Mouse (Mus musculus): Measurements from ENCODE around the gene Tmbim4. TPM values are rescaled to one million over a fixed set of nuclear protein-coding genes. Genes with fewer than 3 reads are reported as not detected.

Tmbim4 gene
- polyA plus RNA-seq, 1 experiment = 264 TPM

- WGBS = 74% methylated on average over 9 of the region's 9 CpGs
- no peak for DNase-seq (ENCODE audit: low read depth, low spot score)
Measured at GRCm38 (mm10) chr10:120236855-120237254, 35.5 kb downstream of the Tmbim4 start.

GRCm38 (mm10) chr10:120238241-120238640 is 36.9 kb downstream of the Tmbim4 start:
- DNase-seq (ENCODE audit: low read depth, low spot score) = no peak
- whole genome bisulfite sequencing = 86% methylated on average over 8 of the region's 8 CpGs

- WGBS = 66% methylated on average over 6 of the region's 6 CpGs
Measured at GRCm38 (mm10) chr10:120239476-120239875, 38.1 kb downstream of the Tmbim4 start.

DNA sequence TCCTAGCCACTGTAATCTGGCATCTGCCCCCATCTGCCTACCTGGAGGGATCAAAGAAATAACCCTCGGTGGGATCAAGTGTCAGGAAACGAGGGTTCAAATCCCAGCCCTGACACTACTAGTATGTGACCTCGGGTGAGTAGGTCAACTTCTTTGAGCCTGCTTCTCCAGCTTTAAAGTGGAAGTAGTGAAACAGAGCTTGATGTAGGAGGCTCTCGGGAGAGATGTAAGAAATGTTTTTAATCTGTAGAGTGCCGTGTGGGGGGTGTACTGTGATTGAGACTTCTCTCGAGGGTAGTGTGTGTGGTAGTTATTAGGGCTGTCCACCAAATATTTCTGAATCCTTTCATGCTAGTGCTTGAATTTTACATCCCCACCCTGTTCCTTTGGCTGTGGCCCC is 41.0 kb downstream of the Tmbim4 start:
- no peak for DNase-seq (ENCODE audit: low read depth, low spot score)

More at GRCm38 (mm10) chr10:120239476-120239875, 38.1 kb downstream of the Tmbim4 start:
- no peak for DNase-seq (ENCODE audit: low read depth, low spot score)

GRCm38 (mm10) chr10:120245681-120246080 is 44.3 kb downstream of the Tmbim4 start:
- 73% methylated on average over 5 of the region's 5 CpGs for WGBS
- DNase-seq (ENCODE audit: low read depth, low spot score) = no peak

More for the DNA sequence above, 41.0 kb downstream of the Tmbim4 start:
- WGBS = 67% methylated on average over 6 of the region's 6 CpGs

GRCm38 (mm10) chr10:120246994-120247750 is 45.8 kb downstream of the Tmbim4 start:
- 37% methylated on average over 9 of the region's 9 CpGs for WGBS
- DNase-seq (ENCODE audit: low read depth, low spot score) = no peak

DNA sequence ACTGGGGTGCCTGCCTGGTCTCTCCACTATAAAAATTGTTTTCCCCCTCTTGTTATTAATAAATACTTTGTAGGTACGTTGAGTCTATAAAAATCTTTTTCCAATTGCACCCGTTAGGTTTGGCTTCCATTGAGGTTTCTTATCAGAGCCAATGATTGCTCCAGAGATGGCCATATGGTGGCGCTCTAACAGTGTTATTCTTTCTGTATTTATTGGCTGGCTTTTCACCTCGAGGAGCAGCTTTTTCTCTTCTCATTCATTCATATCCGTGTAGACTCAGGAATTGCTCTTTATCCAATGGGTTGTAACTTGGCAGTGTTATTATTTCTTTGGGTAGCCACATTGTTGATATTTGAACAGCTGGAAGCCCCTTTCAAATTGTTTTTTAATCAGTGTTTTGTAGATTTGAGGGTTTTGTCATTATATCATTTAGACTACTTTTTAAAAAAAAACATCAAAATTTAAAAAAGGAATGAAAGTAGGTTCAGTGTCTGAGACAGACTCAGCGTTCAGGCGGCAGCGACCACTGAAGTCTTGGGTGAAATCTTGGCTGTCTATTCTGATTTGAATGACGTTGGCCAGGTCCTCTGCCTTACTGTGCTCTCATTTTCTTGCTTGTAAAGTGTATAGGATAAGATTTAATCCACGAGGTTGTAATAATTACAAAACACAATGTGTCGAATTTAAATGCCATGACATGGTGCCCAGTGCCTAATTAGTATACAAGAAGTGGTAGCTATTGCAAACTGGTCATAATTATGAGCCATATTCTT is 49.7 kb downstream of the Tmbim4 start:
- 50% methylated on average over 11 of the region's 11 CpGs for WGBS
- no peak for DNase-seq (ENCODE audit: low read depth, low spot score)

DNA sequence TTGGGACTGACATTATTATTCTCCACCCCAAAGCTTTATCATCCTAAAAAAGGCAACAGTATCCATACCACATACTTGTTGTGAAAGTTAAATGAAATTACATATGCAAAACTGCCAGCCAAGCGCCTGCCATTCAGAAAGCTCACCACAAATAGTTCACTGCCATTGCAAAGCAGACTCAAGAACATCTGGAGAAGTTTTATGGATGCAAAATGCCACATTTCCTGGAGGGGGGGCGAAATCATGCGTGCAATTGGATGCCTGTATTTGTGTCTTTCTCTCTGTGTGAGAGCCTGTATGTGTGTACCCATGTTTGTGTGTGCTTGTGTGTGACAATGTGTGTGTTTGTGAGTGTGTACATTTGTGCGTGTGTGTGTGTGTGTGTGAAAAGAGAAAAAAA is 50.4 kb downstream of the Tmbim4 start:
- DNase-seq (ENCODE audit: low read depth, low spot score) = no peak
- WGBS = 76% methylated on average over 4 of the region's 4 CpGs

DNA sequence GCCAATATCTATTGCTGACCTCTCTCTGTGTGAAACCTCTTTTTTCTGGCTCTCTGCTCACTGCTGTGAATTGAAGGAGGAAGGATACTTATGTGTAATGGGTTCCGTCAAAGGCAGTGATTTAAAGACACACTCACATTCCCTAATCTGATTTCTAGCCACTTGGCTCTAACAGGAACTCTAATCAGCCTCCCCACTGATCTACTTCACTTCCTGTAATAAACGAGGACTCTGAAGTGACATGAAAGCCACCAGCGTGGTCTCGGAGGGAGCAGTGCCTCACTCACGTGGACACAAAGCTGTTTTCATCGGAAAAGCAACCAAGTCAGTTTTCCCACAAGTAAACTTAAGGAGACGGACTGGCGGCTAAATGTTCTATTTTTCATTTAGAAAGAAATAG is 51.4 kb downstream of the Tmbim4 start:
- DNase-seq (ENCODE audit: low read depth, low spot score) = no peak
- 30% methylated on average over 8 of the region's 8 CpGs for WGBS

DNA sequence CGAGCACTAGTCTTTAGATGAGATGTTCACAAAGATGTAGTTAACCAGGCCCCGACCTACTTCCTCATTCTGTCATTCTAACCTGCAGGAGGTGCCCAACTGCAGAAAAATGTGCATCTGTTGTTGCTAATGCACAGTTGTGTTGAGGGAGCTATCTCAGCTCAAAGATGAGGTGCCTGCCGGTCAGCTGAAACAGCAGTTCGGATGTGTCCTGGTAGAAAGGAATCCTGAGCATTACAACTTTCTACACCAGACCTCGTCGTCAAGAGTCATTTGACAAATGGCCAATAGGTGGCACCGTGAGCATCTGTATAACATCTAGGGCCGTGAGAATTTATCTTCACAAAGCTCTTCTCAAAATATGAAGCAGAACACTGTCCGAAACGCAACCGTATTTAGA is 55.8 kb downstream of the Tmbim4 start:
- 16% methylated on average over 11 of the region's 11 CpGs for WGBS
- DNase-seq (ENCODE audit: low read depth, low spot score) = peak; percentile 31

DNA sequence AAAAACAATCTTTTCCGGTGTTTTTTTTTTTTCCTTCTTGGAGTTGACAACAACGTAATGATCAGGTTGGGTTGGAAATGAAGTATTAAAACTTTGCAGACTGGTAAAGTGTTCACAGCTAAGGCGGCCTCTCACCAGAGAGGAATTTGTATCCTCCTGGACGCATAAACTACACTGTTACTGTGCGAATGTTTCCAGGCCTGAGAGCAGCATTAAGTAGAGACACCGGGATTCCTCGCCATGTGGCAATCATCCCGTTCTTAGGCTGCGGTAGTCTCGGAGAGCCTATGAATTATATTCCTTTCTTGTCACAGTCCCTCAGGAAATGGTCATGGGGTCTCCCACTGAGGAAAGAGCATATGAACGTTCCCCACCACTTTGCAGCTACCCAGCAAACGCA is 66.4 kb downstream of the Tmbim4 start:
- WGBS = 76% methylated on average over 12 of the region's 12 CpGs
- DNase-seq (ENCODE audit: low read depth, low spot score) = no peak

DNA sequence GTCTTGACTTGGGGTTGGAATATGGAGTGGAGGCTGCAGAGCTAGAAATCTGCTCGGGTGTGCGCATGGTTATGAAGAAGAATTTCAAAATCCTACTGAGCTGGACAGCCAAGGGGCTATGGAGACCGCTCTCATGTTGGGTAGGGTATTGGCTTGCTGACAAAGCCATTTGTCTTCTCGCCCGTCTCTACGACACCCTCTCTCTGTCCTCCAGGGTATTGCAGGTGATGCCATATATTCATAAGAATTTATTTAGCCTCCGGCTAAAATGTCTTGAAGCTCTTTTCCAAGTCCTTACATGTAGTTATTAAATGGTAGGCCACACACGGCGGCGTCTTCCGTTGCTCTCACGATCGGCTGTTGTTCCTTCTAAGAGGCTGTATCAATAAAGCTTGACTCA is 68.6 kb downstream of the Tmbim4 start:
- DNase-seq (ENCODE audit: low read depth, low spot score) = no peak
- WGBS = 95% methylated on average over 13 of the region's 13 CpGs

DNA sequence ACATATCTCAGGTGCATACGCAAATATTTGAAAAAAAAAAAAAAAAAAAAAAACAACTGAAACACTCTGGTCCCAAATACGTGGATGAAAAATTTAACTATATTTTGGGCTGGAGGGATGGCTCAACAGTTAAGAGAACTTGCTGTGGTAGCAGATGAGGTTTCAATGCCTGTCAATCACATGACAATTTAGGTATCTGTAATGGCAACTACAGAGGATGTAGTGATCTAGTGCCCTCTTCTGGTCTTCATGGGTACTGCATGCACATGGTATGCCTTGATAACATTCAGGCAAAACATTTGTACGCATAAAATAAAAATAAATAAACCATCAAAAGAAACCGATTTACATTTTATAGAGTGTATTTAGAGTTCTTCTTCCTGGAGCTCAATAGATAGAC is 69.4 kb downstream of the Tmbim4 start:
- DNase-seq (ENCODE audit: low read depth, low spot score) = peak; percentile 14
- 65% methylated on average over 4 of the region's 4 CpGs for WGBS

GRCm38 (mm10) chr10:120271318-120271717 is 69.9 kb downstream of the Tmbim4 start:
- WGBS = 79% methylated on average over 6 of the region's 6 CpGs
- no peak for DNase-seq (ENCODE audit: low read depth, low spot score)

DNA sequence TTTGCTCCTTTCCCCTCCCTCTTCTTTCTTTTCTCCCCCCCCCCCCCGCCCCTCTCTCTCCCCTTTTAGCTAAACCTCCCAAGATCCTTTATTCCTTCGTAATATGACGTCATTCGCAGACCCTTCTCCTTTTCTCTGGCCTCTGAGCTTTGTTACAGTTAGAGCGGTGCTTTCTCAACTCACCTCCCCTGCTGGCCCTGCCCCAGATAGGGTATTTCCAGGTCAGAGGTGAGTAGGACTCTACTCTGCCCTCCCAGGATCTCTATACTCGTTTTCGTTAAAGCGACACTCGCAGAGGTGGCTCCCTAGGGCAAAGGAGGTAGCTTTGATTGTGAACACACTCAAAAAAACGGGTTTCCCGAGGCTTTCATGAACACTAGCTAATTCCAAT is 70.5 kb downstream of the Tmbim4 start:
- DNase-seq (ENCODE audit: low read depth, low spot score) = no peak
- 34% methylated on average over 11 of the region's 11 CpGs for WGBS

GRCm38 (mm10) chr10:120272270-120272883 is 71.0 kb downstream of the Tmbim4 start:
- no peak for DNase-seq (ENCODE audit: low read depth, low spot score)
- 27% methylated on average over 19 of the region's 19 CpGs for WGBS

DNA sequence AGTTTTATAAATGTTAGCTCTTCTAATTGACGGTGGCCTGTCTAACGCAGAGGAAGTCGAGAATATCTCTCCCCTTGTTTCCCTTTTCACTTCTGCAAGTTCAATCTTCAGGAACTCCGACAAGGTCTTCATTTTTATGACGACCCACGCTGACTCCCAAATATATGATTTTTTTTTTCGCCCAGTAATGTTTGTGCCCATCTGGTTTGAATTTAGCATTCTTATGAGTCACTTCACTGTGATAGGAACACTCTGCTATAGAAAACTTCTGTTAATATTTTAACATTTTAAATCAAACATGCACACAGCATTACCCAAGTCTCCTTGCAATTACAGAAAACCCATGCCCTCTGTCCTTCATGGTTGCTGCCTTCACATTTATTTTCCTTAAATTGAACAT is 71.9 kb downstream of the Tmbim4 start:
- WGBS = 82% methylated on average over 7 of the region's 7 CpGs
- DNase-seq (ENCODE audit: low read depth, low spot score) = no peak

Measured in large intestine, adult 2 months (tissue).